Mouse (Mus musculus): ENCODE measurements around the gene Ect2.

The Ect2 gene

GRCm38 (mm10) chr3:27153701-27154209 lies at the start of gene Ect2:
Ect2 (minus strand) TSS chr3:27153878.
- ATAC-seq (ENCODE audit: low TSS enrichment) = peak; percentile 100

- ATAC-seq (ENCODE audit: low TSS enrichment) = no peak
Measured at GRCm38 (mm10) chr3:27201728-27202411, 48.2 kb upstream of the Ect2 start.

GRCm38 (mm10) chr3:27199120-27199519 lies 45.4 kb upstream of the Ect2 start:
- no peak for ATAC-seq (ENCODE audit: low TSS enrichment)

- ATAC-seq (ENCODE audit: low TSS enrichment) = no peak
Measured at GRCm38 (mm10) chr3:27197816-27198215, 44.1 kb upstream of the Ect2 start.

GRCm38 (mm10) chr3:27196529-27196928 lies 42.9 kb upstream of the Ect2 start:
- ATAC-seq (ENCODE audit: low TSS enrichment) = no peak

GRCm38 (mm10) chr3:27195573-27196227 lies 42.0 kb upstream of the Ect2 start:
- no peak for ATAC-seq (ENCODE audit: low TSS enrichment)

GRCm38 (mm10) chr3:27195153-27195552 lies 41.5 kb upstream of the Ect2 start:
- ATAC-seq (ENCODE audit: low TSS enrichment) = no peak

GRCm38 (mm10) chr3:27193844-27194317 lies 40.2 kb upstream of the Ect2 start:
- no peak for ATAC-seq (ENCODE audit: low TSS enrichment)

GRCm38 (mm10) chr3:27191856-27192255 lies 38.2 kb upstream of the Ect2 start:
- no peak for ATAC-seq (ENCODE audit: low TSS enrichment)

- ATAC-seq (ENCODE audit: low TSS enrichment) = no peak
Measured at GRCm38 (mm10) chr3:27190865-27191264, 37.2 kb upstream of the Ect2 start.

GRCm38 (mm10) chr3:27189320-27190261 lies 35.9 kb upstream of the Ect2 start:
- ATAC-seq (ENCODE audit: low TSS enrichment) = peak; percentile 66

GRCm38 (mm10) chr3:27188386-27188785 lies 34.7 kb upstream of the Ect2 start:
- ATAC-seq (ENCODE audit: low TSS enrichment) = no peak

GRCm38 (mm10) chr3:27183601-27184175 lies 30.0 kb upstream of the Ect2 start:
- peak; percentile 57 for ATAC-seq (ENCODE audit: low TSS enrichment)

GRCm38 (mm10) chr3:27182733-27183600 lies 29.3 kb upstream of the Ect2 start, which contains the start of gene Nceh1:
Nceh1 (plus strand) TSS chr3:27182965.
- peak; percentile 95 for ATAC-seq (ENCODE audit: low TSS enrichment)

GRCm38 (mm10) chr3:27179711-27180110 lies 26.0 kb upstream of the Ect2 start:
- ATAC-seq (ENCODE audit: low TSS enrichment) = no peak

- no peak for ATAC-seq (ENCODE audit: low TSS enrichment)
Measured at GRCm38 (mm10) chr3:27170257-27170656, 16.6 kb upstream of the Ect2 start.

GRCm38 (mm10) chr3:27165481-27166065 lies 11.9 kb upstream of the Ect2 start:
- ATAC-seq (ENCODE audit: low TSS enrichment) = no peak

- ATAC-seq (ENCODE audit: low TSS enrichment) = no peak
Measured at GRCm38 (mm10) chr3:27162410-27162804, 8.7 kb upstream of the Ect2 start.

- no peak for ATAC-seq (ENCODE audit: low TSS enrichment)
Measured at GRCm38 (mm10) chr3:27161645-27162409, 8.1 kb upstream of the Ect2 start.
